In genomic region chr11:58789532-58789931, GRCm38 (mm10) we compare ENCODE assay signal across 1 mouse cellular context.
TF ChIP-seq lines count a peak whose summit lies in the region.

No protein-coding gene starts in this region.

TF ChIP-seq in MEL, 35 proteins besides CTCF, POLR2A, EP300 and RAD21:
- TF ChIP-seq ZNF384 (IDR thresholded peaks at IDR 0.05; ENCODE audit: low read depth, low read length), result no peak
- no peak for TF ChIP-seq ZMIZ1 (IDR thresholded peaks at IDR 0.05; ENCODE audit: low read depth, low read length)
- no peak for TF ChIP-seq MXI1 (IDR thresholded peaks at IDR 0.05; ENCODE audit: low read depth, low read length)
- no peak for TF ChIP-seq UBTF (IDR thresholded peaks at IDR 0.05; ENCODE audit: borderline replicate concordance, insufficient read depth, low read depth, low read length)
- no peak for TF ChIP-seq CHD1 (IDR thresholded peaks at IDR 0.05; ENCODE audit: low read depth, low read length)
